Mouse (Mus musculus): ENCODE data around the gene Il23a. TPM values are rescaled to one million over a fixed set of nuclear protein-coding genes. Genes with fewer than 3 reads are reported as not detected.

Il23a gene
- polyA plus RNA-seq, 1 experiment from 2014 or later = not detected

GRCm38 (mm10) chr10:128258953-128259352, 39.6 kb downstream of the Il23a start:
- H3K9ac ChIP-seq (replicated peaks) = no peak overlapping the region
- 91% methylated on average over 4 of the region's 4 CpGs for WGBS
- no peak for ATAC-seq (replicated peaks)

DNA sequence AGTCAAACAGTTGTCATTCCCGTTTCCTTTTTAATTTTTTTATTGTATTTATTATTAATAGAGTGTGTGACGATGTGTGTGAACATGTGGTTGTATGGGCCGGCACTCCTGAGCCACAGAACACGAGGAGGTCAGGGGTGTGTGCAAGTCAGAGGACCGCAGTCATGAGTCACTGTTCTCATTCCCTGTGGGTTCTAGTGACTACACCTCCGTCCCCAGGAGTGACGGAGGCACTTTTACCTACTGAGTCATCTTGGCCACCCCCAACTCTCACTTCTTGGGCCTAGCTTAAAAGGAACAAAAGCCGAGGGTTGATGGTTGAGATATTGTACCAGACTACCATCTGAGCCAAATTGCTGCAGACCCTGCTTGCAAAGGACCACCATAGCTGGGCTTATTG, 42.2 kb downstream of the Il23a start:
- Histone ChIP-seq H3K9ac (replicated peaks) (no peak overlapping the region), H3K27ac (replicated peaks) (no peak overlapping the region), H3K36me3 (peaks cover 11% of the 10 kb centered on the region), H3K9me3 (no peaks in the 10 kb centered on the region), H3K4me3 (no peak overlapping the region), H3K27me3 (no peaks in the 10 kb centered on the region), H3K4me1 (no peaks in the 10 kb centered on the region), H3K4me2 (replicated peaks) (no peak overlapping the region)
- no peak for ATAC-seq (replicated peaks)
- WGBS = 90% methylated on average over 8 of the region's 8 CpGs

More at GRCm38 (mm10) chr10:128258953-128259352, 39.6 kb downstream of the Il23a start:
- no peak overlapping the region for H3K4me2 ChIP-seq (replicated peaks)
- no peaks in the 10 kb centered on the region for H3K36me3 ChIP-seq
- H3K4me3 ChIP-seq = no peak overlapping the region
- no peaks in the 10 kb centered on the region for H3K4me1 ChIP-seq
- H3K27ac ChIP-seq (replicated peaks) = no peak overlapping the region
- H3K9me3 ChIP-seq = no peaks in the 10 kb centered on the region
- H3K27me3 ChIP-seq = no peaks in the 10 kb centered on the region

GRCm38 (mm10) chr10:128255925-128256324, 42.6 kb downstream of the Il23a start:
- 93% methylated on average over 8 of the region's 8 CpGs for WGBS
- Histone ChIP-seq H3K9ac (replicated peaks) (no peak overlapping the region), H3K4me2 (replicated peaks) (no peak overlapping the region), H3K27ac (replicated peaks) (no peak overlapping the region), H3K36me3 (peaks cover 12% of the 10 kb centered on the region), H3K9me3 (no peaks in the 10 kb centered on the region), H3K27me3 (no peaks in the 10 kb centered on the region), H3K4me3 (no peak overlapping the region), H3K4me1 (no peaks in the 10 kb centered on the region)
- no peak for ATAC-seq (replicated peaks)

- no peak for ATAC-seq (replicated peaks)
- Histone ChIP-seq H3K4me2 (replicated peaks) (no peak within 1 kb of the TSS), H3K27me3 (no peaks in the 10 kb centered on the region), H3K9ac (replicated peaks) (no peak within 1 kb of the TSS), H3K4me3 (no peak within 1 kb of the TSS), H3K27ac (replicated peaks) (no peak within 1 kb of the TSS), H3K36me3 (peaks cover 30% of the 10 kb centered on the region), H3K4me1 (no peaks in the 10 kb centered on the region), H3K9me3 (no peaks in the 10 kb centered on the region)
- WGBS = 83% methylated on average over 4 of the region's 4 CpGs
Observed at GRCm38 (mm10) chr10:128253677-128254255, 44.8 kb downstream of the Il23a start, which contains the start of gene Apon. Gene Apon (plus strand): TSS chr10:128254096.

GRCm38 (mm10) chr10:128250565-128250964, 48.0 kb downstream of the Il23a start:
- Histone ChIP-seq H3K27ac (replicated peaks) (no peak overlapping the region), H3K9me3 (no peaks in the 10 kb centered on the region), H3K4me2 (replicated peaks) (no peak overlapping the region), H3K27me3 (no peaks in the 10 kb centered on the region), H3K9ac (replicated peaks) (no peak overlapping the region), H3K36me3 (peaks cover 50% of the 10 kb centered on the region), H3K4me1 (no peaks in the 10 kb centered on the region), H3K4me3 (no peak overlapping the region)
- 97% methylated on average over 13 of the region's 13 CpGs for WGBS
- ATAC-seq (replicated peaks) = no peak

DNA sequence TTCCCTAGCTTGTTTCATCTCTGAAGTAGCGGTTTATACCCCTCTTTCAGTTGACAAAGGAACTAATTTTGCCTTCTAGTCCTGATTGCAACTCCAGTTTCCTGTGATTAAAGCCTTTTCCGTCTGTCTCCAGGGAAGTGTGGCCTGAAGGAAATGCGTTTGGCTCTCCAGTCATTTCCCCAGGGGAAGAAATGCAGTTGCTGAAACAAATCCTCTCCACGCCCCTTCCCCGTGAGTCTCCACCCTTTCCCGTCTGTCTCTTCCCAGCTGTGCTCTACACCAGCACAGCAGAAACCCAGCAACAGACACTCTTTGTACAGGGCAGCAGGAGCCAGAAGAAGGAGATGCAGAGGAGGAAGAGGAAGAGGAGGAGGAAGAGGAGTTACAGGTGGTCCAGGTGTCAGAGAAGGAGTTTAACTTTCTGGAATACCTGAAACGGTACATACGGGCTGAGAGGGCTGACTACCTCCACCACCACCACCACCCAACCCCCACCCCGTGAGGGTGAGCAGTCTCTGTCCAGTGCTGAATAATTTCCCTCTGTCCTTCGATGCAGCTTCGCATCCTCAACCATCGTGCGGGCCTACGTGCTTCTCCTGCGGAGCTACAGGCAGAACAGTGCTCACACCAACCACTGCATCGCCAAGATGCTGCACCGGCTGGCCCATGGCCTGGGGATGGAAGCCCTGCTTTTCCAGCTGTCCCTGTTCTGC, 51.4 kb downstream of the Il23a start:
- Histone ChIP-seq H3K4me1 (no peaks in the 10 kb centered on the region), H3K4me2 (replicated peaks) (no peak overlapping the region), H3K4me3 (no peak overlapping the region), H3K27me3 (no peaks in the 10 kb centered on the region), H3K36me3 (peaks cover 62% of the 10 kb centered on the region), H3K27ac (replicated peaks) (no peak overlapping the region), H3K9ac (replicated peaks) (no peak overlapping the region), H3K9me3 (no peaks in the 10 kb centered on the region)
- no peak for ATAC-seq (replicated peaks)
- WGBS = 91% methylated on average over 17 of the region's 17 CpGs

Other genes with a start within 250 kb of the Il23a start
- gene Ptges3, start 239.8 kb downstream of the Il23a start, polyA plus RNA-seq (2015; fragmentation: Nextera tagmentation; extraction: Ambion mirVana) = 430 and 444 TPM in 2 replicates
- gene Atp5b, start 215.5 kb downstream of the Il23a start, polyA plus RNA-seq (2015; fragmentation: Nextera tagmentation; extraction: Ambion mirVana) = 2,026 and 2,088 TPM in 2 replicates
- gene Baz2a, start 207.2 kb downstream of the Il23a start, polyA plus RNA-seq (2015; fragmentation: Nextera tagmentation; extraction: Ambion mirVana) = 9.1 and 9.8 TPM in 2 replicates
- gene Rbms2, start 118.5 kb downstream of the Il23a start, polyA plus RNA-seq (2015; fragmentation: Nextera tagmentation; extraction: Ambion mirVana) = 7.9 and 9.0 TPM in 2 replicates
- 0.57 and 0.64 TPM in 2 replicates for gene Gls2, start 104.3 kb downstream of the Il23a start, polyA plus RNA-seq (2015; fragmentation: Nextera tagmentation; extraction: Ambion mirVana)
- gene Spryd4, start 86.9 kb downstream of the Il23a start, polyA plus RNA-seq (2015; fragmentation: Nextera tagmentation; extraction: Ambion mirVana) = 19.1 and 19.8 TPM in 2 replicates
- gene Mip, start 72.9 kb downstream of the Il23a start, polyA plus RNA-seq (2015; fragmentation: Nextera tagmentation; extraction: Ambion mirVana) = 0.19 TPM in 1 of 2 replicates, not detected in the other
- gene Timeless, start 66.7 kb downstream of the Il23a start, polyA plus RNA-seq (2015; fragmentation: Nextera tagmentation; extraction: Ambion mirVana) = 32.0 and 35.8 TPM in 2 replicates
- 0.19 TPM in 1 of 2 replicates, not detected in the other for gene Apon, start 44.7 kb downstream of the Il23a start, polyA plus RNA-seq (2015; fragmentation: Nextera tagmentation; extraction: Ambion mirVana)
- gene Apof, start 30.1 kb downstream of the Il23a start, polyA plus RNA-seq (2015; fragmentation: Nextera tagmentation; extraction: Ambion mirVana) = not detected in 2 replicates
- 17.1 and 21.0 TPM in 2 replicates for gene Stat2, start 28.2 kb downstream of the Il23a start, polyA plus RNA-seq (2015; fragmentation: Nextera tagmentation; extraction: Ambion mirVana)
- gene Pan2, start 4.6 kb upstream of the Il23a start, polyA plus RNA-seq (2015; fragmentation: Nextera tagmentation; extraction: Ambion mirVana) = 27.6 and 30.9 TPM in 2 replicates
- 208 and 216 TPM in 2 replicates for gene Cnpy2, start 23.7 kb upstream of the Il23a start, polyA plus RNA-seq (2015; fragmentation: Nextera tagmentation; extraction: Ambion mirVana)
- gene Cs, start 39.0 kb upstream of the Il23a start, polyA plus RNA-seq (2015; fragmentation: Nextera tagmentation; extraction: Ambion mirVana) = 233 and 237 TPM in 2 replicates
- gene Coq10a, start 70.2 kb upstream of the Il23a start, polyA plus RNA-seq (2015; fragmentation: Nextera tagmentation; extraction: Ambion mirVana) = 33.7 and 35.7 TPM in 2 replicates
- 13.0 and 13.4 TPM in 2 replicates for gene Ankrd52, start 78.4 kb upstream of the Il23a start, polyA plus RNA-seq (2015; fragmentation: Nextera tagmentation; extraction: Ambion mirVana)
- 0.09 and 0.24 TPM in 2 replicates for gene Slc39a5, start 102.5 kb upstream of the Il23a start, polyA plus RNA-seq (2015; fragmentation: Nextera tagmentation; extraction: Ambion mirVana)
- 137 and 139 TPM in 2 replicates for gene Nabp2, start 112.7 kb upstream of the Il23a start, polyA plus RNA-seq (2015; fragmentation: Nextera tagmentation; extraction: Ambion mirVana)
- gene Rnf41, start 112.9 kb upstream of the Il23a start, polyA plus RNA-seq (2015; fragmentation: Nextera tagmentation; extraction: Ambion mirVana) = 104 and 110 TPM in 2 replicates
- 201 and 202 TPM in 2 replicates for gene Smarcc2, start 160.5 kb upstream of the Il23a start, polyA plus RNA-seq (2015; fragmentation: Nextera tagmentation; extraction: Ambion mirVana)
- gene Myl6, start 195.4 kb upstream of the Il23a start, polyA plus RNA-seq (2015; fragmentation: Nextera tagmentation; extraction: Ambion mirVana) = 682 and 697 TPM in 2 replicates
- 4.7 and 5.6 TPM in 2 replicates for gene Myl6b, start 199.9 kb upstream of the Il23a start, polyA plus RNA-seq (2015; fragmentation: Nextera tagmentation; extraction: Ambion mirVana)
- 6.8 and 7.6 TPM in 2 replicates for gene Esyt1, start 227.1 kb upstream of the Il23a start, polyA plus RNA-seq (2015; fragmentation: Nextera tagmentation; extraction: Ambion mirVana)
- gene Zc3h10, start 249.0 kb upstream of the Il23a start, polyA plus RNA-seq (2015; fragmentation: Nextera tagmentation; extraction: Ambion mirVana) = 22.8 and 24.5 TPM in 2 replicates